Mouse (Mus musculus): ENCODE results near the gene Helz2. TPM values are rescaled to one million over a fixed set of nuclear protein-coding genes. Genes with fewer than 3 reads are reported as not detected.
A peak's percentile ranks its signal among the peaks of the same experiment; 100 is the strongest.

The Helz2 gene
- total RNA-seq (2017) = 139 and 141 TPM in 2 replicates

DNA sequence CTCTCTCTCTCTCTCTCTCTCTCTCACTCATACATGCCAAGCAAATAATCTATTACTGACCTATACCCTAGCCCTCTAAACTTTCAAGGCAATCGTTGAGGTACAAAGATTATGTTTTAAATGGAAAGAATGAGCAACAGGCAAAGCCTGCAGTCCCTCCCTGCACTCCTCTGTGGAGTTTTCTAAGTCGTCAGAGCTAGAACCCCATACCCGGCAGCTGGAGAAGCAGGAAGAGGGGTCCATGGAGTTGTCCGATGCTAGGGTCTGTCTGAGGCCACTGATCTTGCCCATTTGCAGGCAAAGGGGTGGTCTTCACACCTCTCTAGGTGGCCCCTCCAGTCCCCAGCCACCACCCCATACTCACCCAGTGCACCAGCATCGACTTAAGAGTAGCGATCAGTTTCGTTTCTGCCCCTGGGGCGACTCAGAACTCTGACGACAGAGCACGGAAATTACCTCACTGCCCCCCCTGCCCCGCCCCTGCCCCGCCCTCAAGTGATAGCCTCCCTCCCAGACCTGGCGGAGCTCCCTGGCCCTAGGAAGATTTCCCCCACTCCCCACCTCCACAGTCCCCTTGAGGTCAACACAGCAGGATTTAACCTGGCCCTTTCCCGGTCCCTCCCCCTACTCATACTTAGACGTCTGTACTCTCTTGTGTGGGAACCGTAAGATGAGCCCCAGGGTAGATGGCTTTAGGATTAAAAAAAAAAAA lies at the start of gene Helz2:
Gene Helz2, minus strand, starts transcription at position 426 of the 712 bp plus-strand sequence.
- peak; percentile 71 for ATAC-seq (ENCODE audit: extremely low read depth, insufficient number of reproducible peaks, low FRiP score, poor library complexity, severe bottlenecking)

DNA sequence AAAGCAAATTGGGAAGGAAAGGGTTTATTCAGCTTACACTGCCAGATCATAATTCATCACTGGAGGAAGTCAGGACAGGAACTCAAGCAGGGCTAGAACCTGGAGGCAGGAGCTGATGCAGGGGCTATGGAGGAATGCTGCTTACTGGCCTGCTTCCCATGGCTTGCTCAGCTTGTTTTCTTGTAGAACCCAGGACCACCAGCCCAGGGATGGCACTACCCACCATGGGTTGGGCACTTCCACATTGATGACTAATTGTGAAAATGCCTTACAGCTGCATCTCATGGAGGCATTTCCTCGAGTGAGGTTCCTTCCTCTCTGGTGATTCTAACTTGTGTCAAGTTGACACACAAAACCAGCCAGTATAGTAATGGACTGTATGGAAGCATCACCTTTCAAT lies 49.1 kb upstream of the Helz2 start:
- no peak for ATAC-seq (ENCODE audit: extremely low read depth, insufficient number of reproducible peaks, low FRiP score, poor library complexity, severe bottlenecking)

DNA sequence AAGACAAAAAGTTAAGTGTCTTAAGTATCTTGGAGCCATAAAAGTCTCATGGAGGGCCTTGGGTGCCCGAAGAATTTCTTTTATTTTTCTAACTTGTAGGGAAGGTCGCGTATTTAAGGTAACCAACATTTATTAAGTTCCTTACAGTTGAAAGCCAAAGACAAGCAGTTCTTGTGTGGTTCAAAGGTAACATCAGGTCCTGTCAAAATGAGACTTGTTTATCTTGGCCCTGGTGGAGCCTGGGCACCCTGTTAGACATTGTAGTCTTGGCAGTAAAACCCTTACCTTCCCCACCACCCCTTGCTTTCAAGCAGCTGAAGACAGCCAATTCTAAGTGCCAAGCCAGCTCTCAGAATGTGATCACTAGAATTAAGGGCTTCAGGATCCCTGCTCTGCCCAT lies 46.9 kb upstream of the Helz2 start:
- ATAC-seq (ENCODE audit: extremely low read depth, insufficient number of reproducible peaks, low FRiP score, poor library complexity, severe bottlenecking) = no peak

DNA sequence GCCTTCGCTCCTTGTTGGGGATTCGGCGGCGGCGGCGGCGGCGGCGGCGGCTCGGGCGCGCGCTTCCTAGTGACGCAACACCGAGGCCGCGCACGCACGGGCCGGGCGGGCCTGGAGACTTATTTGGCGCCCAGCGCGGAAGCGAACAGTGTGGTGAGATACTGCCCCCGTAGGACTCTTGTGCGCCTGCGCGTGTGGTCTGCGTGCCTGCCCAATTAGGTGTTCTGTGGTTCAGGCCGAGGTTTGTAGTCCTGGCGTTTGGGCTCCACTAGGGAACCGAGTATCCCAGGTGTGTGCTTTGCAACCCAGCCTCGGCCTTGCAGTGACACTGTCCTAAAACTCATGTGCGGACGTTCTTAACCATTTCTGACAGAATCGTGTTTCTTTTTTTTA lies 46.1 kb upstream of the Helz2 start, which contains the start of gene Gmeb2:
Gene Gmeb2, minus strand, starts transcription at position 78 of the 393 bp plus-strand sequence.
- ATAC-seq (ENCODE audit: extremely low read depth, insufficient number of reproducible peaks, low FRiP score, poor library complexity, severe bottlenecking) = peak; percentile 95

DNA sequence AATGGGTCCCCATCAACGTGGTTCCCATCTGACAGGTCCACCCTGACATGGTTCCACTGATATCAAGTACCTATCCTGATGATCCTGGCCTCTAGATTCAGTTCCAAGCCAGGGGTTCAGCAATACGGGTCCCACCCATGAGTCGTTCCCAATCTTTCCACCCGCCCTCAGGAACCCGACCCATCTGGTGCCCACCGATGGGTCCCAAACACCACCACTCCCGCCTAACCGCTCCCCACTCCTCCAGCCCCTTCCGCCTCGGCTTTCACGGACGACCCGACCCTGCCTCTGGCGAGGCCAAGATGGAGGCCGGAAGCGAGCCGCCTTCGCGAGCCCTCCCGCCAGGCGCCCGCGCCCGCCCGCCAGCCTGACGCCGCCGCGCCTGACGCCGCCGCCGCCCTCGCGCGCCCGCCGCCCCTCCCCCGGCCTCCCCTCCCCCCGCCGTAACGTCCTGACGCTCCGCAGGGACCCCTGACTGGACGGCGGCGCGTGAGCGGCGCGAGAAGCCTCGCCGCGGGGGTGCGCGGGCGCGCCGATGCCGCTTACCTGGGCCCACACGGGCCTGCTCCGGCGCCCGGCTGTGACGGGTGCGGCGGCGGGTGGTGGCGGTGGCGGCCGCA lies 45.6 kb upstream of the Helz2 start:
- ATAC-seq (ENCODE audit: extremely low read depth, insufficient number of reproducible peaks, low FRiP score, poor library complexity, severe bottlenecking) = peak; percentile 22; the same call in 1 of the 2 replicates

DNA sequence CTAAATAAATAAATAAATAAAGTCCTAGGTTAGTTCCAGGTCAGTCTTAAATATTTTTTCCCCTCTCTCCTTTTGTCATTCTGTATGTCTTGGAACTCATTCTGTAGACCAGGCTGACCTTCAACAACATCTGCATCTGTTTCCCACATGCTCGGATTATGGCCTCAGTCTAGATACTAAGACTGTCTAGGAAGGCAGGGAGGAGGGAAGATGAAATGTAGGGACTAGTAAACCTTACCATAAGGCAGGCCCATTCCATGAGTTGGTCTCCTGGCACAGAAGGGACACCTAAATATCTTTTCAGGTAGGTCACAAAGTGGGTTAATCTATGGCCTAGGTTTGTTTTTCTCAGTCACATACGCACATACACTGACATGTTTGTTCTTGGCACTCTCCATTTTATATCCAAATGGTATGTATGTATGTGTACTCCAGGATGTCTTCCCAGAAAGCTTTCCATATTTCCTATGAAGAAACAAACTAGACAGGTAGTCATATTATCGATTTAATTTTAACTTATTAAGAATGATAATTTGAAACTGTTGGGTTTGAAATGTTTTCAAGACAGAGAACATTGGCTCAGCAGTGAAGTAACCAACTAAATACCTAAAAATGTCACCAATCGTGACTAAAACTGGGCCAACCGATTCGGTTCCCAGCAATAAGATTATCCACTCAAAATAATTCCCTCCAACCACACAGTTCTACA lies 45.0 kb upstream of the Helz2 start:
- no peak for ATAC-seq (ENCODE audit: extremely low read depth, insufficient number of reproducible peaks, low FRiP score, poor library complexity, severe bottlenecking)

DNA sequence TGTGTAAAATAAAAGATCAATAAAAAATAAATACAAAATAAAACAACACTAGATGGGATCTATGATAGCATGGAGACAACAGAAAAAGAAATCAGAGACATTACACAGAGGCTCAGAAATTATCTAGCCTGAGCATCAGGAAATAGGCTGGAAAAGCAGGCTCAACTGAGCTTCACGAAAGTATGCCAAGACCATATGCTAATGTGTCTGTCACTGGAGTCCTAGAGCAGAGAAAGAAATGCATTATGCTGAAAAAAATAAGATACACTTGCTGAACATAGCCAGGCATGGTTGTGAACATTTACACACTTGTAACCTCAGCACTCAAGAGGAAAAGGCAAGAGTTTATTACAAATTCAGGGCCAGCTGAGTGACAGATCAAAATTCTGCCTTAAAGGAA lies 38.1 kb upstream of the Helz2 start:
- no peak for ATAC-seq (ENCODE audit: extremely low read depth, insufficient number of reproducible peaks, low FRiP score, poor library complexity, severe bottlenecking)

DNA sequence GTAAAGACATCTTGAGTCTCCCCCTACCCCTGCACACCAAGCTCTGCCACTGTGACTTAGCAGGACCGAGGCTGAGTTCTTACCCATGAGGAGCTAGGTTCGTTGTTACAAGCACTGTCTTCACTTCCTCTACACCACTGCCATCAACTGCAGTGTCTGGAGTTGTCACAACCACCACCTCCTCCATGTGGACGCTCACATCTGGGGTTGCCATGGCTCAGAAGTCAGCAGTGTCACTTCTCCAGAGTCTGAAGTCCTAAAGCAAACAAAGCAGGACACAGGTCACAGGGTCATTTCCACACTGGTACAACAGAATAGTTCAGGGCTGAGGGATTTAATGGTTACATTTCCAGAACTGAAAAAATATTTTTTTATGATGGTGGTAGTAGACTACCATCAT lies 36.0 kb upstream of the Helz2 start:
- ATAC-seq (ENCODE audit: extremely low read depth, insufficient number of reproducible peaks, low FRiP score, poor library complexity, severe bottlenecking) = no peak

DNA sequence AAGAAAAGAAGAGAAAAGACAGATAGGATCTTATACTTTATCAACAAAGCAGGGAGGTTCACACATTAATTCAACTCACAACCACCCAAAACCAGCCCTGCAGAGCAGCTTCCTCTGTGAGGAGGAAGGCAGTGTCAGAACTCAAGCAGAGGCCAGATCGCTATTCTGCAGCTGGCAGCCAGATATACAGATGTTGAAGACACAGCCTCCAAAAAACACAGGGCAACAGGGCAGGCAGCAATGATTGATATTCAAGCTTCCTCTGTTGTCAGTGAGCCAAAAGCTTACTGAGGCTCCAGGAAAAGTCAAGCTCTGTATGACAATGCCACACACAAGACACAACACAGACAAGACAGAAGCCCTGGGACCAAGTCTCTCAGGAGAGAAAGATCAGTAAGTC lies 34.9 kb upstream of the Helz2 start:
- no peak for ATAC-seq (ENCODE audit: extremely low read depth, insufficient number of reproducible peaks, low FRiP score, poor library complexity, severe bottlenecking)

DNA sequence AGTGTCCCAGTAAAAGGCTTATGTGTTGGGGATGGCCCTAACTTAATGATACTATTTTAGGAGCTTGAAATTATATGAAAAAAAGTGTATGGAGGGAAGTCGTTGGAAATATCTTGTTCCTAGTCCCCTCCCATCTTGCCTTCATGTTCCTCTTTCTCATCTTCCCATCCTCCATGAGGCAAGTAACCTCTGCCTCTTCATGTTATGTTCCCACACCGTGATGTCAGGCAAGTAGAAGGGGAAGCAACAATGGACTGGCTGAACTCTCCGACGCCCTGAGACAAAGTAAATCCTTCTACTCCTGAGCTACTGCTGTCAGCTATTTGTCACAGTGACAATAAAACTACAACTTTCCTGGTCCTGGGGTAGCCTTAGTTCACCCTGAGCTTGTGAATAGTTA lies 32.8 kb upstream of the Helz2 start:
- ATAC-seq (ENCODE audit: extremely low read depth, insufficient number of reproducible peaks, low FRiP score, poor library complexity, severe bottlenecking) = no peak

DNA sequence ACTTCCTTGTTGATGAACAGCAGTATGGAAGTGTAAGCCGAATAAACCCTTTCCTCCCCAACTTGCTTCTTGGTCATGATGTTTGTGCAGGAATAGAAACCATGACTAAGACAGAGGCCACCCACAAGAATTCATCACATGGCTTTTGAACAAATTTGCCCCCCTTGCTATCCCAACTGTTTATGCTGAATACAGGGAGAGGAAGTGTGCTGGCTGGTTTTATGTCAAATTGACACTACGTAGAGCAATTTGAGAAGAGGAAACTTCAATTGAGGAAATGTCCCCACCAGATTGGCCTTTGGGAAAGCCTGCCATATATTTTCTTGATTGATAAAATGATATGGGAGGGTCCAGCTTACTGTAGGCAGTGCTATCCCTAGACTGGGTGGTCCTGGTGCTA lies 32.0 kb upstream of the Helz2 start:
- no peak for ATAC-seq (ENCODE audit: extremely low read depth, insufficient number of reproducible peaks, low FRiP score, poor library complexity, severe bottlenecking)

DNA sequence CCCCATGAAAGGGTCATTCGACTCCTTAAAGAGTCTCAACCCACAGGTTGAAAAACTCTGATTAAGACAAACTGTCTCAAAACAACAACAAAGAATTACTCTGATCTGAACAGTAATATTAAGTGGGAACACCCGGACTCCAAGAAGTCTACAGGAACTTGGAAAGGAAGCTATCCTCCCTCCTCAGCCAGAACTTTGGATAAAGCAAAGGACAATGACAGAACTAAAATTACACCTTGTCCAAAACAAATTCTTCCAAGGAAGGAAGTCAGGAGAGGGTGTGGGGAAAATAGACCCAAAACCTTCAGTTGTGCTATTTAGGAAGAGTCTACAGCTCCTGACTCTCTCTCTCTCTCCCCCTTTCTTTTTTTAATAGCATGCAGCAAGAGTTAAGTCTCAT lies 30.3 kb upstream of the Helz2 start:
- no peak for ATAC-seq (ENCODE audit: extremely low read depth, insufficient number of reproducible peaks, low FRiP score, poor library complexity, severe bottlenecking)

DNA sequence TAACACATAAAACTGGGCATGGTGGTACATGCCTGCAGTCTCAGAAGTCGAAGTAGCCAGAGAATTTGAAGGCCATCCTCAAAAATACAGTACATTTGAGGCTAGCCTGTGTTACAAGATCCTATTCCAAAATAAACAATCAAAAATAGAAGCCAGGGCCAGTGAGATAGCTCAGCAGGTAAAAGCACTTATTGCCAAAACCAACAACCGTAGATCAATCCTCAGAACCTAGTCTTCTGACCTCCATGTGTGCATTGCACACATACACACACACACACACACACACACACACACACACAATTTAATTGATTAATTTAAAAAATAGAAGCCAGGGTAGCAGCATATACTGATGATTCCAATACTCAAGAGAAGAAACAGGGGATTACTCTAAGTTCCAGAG lies 25.0 kb upstream of the Helz2 start:
- ATAC-seq (ENCODE audit: extremely low read depth, insufficient number of reproducible peaks, low FRiP score, poor library complexity, severe bottlenecking) = no peak

DNA sequence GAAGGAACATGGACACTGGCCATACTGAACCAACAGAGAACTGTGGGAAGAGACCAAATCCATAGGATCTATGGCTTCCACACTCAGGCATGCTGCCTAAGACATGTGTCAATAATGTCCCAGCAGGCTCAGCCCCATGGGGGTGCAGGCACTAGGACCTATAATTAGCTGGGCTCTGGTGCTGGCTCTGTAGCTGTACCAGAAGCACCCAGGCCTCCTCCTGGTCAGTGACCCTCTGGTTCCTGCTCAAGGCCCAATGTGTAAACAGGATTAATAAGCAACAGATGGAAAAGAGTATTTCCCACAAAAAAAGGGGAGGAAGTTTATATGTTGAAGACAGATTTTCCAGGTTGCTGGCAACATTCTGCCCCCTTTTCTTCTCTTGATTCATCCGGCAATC lies 11.4 kb upstream of the Helz2 start:
- no peak for ATAC-seq (ENCODE audit: extremely low read depth, insufficient number of reproducible peaks, low FRiP score, poor library complexity, severe bottlenecking)

DNA sequence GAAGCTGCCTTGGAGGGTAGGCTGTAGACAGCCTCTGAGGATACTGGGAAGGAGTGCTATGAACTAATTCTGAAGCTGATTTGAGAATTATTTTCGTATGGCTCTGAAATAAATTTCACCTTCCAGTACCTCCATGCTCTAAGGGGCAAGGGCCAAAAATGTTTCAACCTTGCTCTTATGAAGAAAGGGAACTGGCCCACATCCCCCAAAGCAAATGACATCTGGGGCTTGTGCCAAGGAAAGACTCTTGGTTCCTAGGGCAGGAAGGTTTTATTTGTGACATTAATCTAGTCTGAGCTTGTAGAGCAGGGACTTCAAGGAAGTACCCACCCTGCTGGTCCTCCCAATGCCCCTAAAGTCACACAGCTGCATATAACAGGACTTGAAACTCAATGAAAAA lies 10.0 kb upstream of the Helz2 start:
- ATAC-seq (ENCODE audit: extremely low read depth, insufficient number of reproducible peaks, low FRiP score, poor library complexity, severe bottlenecking) = no peak

DNA sequence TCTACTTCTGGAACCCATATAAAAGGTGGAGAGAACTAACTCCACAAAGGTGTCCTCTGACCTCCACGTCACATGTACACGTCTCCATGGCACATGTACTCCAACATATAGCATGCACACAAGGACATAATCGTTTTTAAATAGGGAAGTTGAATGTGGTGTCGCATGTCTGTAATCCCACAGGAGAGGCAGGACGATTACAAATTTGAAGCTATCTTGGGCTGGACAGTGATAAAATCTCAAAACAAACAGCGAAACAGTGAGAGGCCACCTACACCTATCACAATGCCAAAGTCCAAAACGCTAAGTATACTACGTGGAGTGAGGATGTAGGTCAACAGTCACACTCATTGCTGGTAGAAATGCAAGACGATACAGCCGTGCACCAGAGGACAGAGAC lies 7.4 kb upstream of the Helz2 start:
- no peak for ATAC-seq (ENCODE audit: extremely low read depth, insufficient number of reproducible peaks, low FRiP score, poor library complexity, severe bottlenecking)

DNA sequence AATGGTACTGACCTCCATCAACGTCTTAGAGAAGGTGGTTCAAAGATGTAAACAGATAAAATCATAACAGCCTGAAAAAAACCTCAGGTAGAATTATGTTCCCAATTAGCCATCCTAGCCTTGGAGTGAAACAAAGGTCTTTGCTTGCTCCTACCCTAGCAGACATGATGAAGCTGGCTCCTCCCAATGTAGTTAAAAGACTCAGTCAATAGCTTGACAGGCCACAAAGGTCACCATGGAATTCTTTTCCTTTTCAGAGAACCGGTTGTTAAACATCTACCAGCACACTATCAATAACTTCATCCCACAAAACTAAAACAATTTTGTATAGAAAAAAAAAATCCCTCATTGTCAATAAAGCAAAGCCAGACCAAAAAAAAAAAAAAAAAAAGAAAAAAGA lies 3.2 kb upstream of the Helz2 start:
- ATAC-seq (ENCODE audit: extremely low read depth, insufficient number of reproducible peaks, low FRiP score, poor library complexity, severe bottlenecking) = no peak

DNA sequence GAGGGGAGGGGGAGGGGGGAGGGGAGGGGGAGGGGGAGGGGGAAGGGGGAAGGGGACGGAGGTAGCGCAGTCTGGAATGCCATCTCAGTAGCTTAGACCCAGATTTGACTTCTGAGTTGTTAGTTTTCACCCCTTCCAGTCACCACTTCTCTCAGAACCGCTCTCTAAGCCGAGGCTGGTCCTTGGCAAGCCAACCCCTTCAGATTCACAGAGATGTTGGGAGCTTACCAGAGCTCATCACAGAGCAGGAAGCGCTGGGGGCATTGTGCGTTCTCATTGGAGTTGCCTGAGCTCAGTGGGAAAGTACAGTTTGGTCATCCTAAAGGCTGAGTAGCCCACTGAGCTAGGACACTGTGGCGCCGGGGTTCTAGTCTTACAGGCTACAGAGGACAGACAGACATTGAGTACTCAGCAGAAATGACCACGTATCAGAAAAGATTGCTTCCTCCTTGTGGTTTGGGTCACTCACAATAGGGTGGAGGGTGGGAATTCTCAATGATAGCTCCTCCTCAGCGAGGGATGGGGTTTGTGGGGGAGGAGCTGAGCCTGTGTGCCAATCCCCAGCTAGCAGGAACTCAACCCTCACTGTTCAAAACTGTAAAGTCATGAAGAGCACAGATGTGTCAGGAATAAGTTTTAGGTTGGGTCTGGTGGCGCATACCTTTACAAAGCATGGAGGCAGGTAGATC lies 2.0 kb upstream of the Helz2 start:
- peak; percentile 87 for ATAC-seq (ENCODE audit: extremely low read depth, insufficient number of reproducible peaks, low FRiP score, poor library complexity, severe bottlenecking)

DNA sequence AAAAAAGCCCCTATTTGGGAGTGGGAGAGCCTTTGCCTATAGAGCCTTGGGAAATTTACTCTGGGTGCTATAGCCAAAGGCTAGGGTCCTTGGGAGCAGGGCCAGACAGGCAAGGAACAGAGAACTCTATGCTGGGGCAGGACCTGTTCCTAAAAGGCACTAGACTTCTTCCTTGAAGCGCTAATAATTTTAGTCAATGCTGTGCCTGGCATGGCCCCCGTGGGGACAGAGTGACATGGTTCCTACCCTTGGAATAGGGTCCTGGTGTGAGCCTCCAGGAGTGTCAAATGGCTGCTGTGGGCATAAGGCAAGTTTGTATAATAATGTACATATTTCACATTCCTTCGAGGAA lies 463 bp upstream of the Helz2 start:
- no peak for ATAC-seq (ENCODE audit: extremely low read depth, insufficient number of reproducible peaks, low FRiP score, poor library complexity, severe bottlenecking)
